ENCODE assay signal across 24 mouse cellular contexts in genomic region chr11:78377549-78378159, GRCm38 (mm10). TPM values are rescaled to one million over a fixed set of nuclear protein-coding genes. Genes with fewer than 3 reads are reported as not detected.
DNase-seq lines count a peak whose midpoint lies in the region; ATAC-seq and TF ChIP-seq lines count a peak whose summit lies in the region.
"Had no signal": no experiment of that assay in that cellular context is flagged by ENCODE, and none has a peak within 500 bp of the region (broad histone marks: within the 10 kb centered on the region; RNA-seq: fewer than 3 reads in every experiment).

No protein-coding gene starts in this region.

- no peak for TF ChIP-seq CTCF in kidney, adult 2 months (conservative IDR thresholded peaks at IDR 0.05; ENCODE audit: insufficient read depth, insufficient read length, low read depth, low read length)

- H3K4me2 ChIP-seq in kidney, embryonic 15.5 days: no peak overlapping the region
- no peak overlapping the region for H3K4me2 ChIP-seq in limb, embryonic 12.5 days
- no peak overlapping the region for H3K4me2 ChIP-seq in hindbrain, embryonic 13.5 days
- H3K4me2 ChIP-seq: heart, embryonic 15.5 days; midbrain, embryonic 15.5 days had no signal

- no peak for DNase-seq in kidney, adult 2 months
- DNase-seq in urinary bladder, postnatal 14 days (ENCODE audit: low spot score): peak; percentile 60
- DNase-seq in urinary bladder, postnatal 10 days (ENCODE audit: low spot score): no peak
- DNase-seq: adrenal gland, postnatal 25 days; B cell, adult 2 months; cerebellum, adult 18-20 months; cerebellum, postnatal 36 days; lung, adult 18-20 months had no signal

- no peak overlapping the region for H3K4me3 ChIP-seq in kidney, embryonic 15.5 days (replicated peaks)
- no peak overlapping the region for H3K4me3 ChIP-seq in kidney, adult 2 months (ENCODE audit: insufficient read depth, low read depth, low read length)
- H3K4me3 ChIP-seq in limb, embryonic 12.5 days (replicated peaks): no peak overlapping the region
- H3K4me3 ChIP-seq in hindbrain, embryonic 13.5 days: no peak overlapping the region
- H3K4me3 ChIP-seq: heart, embryonic 15.5 days; midbrain, embryonic 15.5 days had no signal

- no peak for TF ChIP-seq POLR2A in kidney, adult 2 months (IDR thresholded peaks at IDR 0.05; ENCODE audit: low read depth, low read length)

- H3K27me3 ChIP-seq in kidney, embryonic 15.5 days: no peaks in the 10 kb centered on the region
- H3K27me3 ChIP-seq in kidney, adult 2 months (replicated peaks; ENCODE audit: control insufficient read depth, insufficient read depth, low read length): no peaks in the 10 kb centered on the region
- H3K27me3 ChIP-seq in limb, embryonic 12.5 days: peaks cover 14% of the 10 kb centered on the region
- no peaks in the 10 kb centered on the region for H3K27me3 ChIP-seq in hindbrain, embryonic 13.5 days
- H3K27me3 ChIP-seq: midbrain, embryonic 15.5 days had no signal

- no peaks in the 10 kb centered on the region for H3K36me3 ChIP-seq in kidney, embryonic 15.5 days
- H3K36me3 ChIP-seq in kidney, adult 2 months (ENCODE audit: control insufficient read depth, insufficient read depth, low read length): no peaks in the 10 kb centered on the region
- no peaks in the 10 kb centered on the region for H3K36me3 ChIP-seq in limb, embryonic 12.5 days
- no peaks in the 10 kb centered on the region for H3K36me3 ChIP-seq in hindbrain, embryonic 13.5 days
- H3K36me3 ChIP-seq: heart, embryonic 15.5 days; midbrain, embryonic 15.5 days had no signal

- no peaks in the 10 kb centered on the region for H3K9me3 ChIP-seq in kidney, embryonic 15.5 days (replicated peaks)
- no peaks in the 10 kb centered on the region for H3K9me3 ChIP-seq in limb, embryonic 12.5 days
- no peaks in the 10 kb centered on the region for H3K9me3 ChIP-seq in hindbrain, embryonic 13.5 days
- H3K9me3 ChIP-seq: heart, embryonic 15.5 days; midbrain, embryonic 15.5 days had no signal

- 9% methylated on average over 12 of the region's 12 CpGs for WGBS in kidney, embryonic 15.5 days
- WGBS in kidney, adult 2 months: 19% methylated on average over 12 of the region's 12 CpGs
- WGBS in limb, embryonic 12.5 days: 9% methylated on average over 12 of the region's 12 CpGs
- WGBS in hindbrain, embryonic 13.5 days: 48% methylated on average over 10 of the region's 12 CpGs

- H3K9ac ChIP-seq in kidney, embryonic 15.5 days: no peak overlapping the region
- no peak overlapping the region for H3K9ac ChIP-seq in limb, embryonic 12.5 days (replicated peaks)
- H3K9ac ChIP-seq in hindbrain, embryonic 13.5 days: no peak overlapping the region
- H3K9ac ChIP-seq: heart, embryonic 15.5 days; midbrain, embryonic 15.5 days had no signal

- peak; percentile 54 for ATAC-seq in kidney, embryonic 15.5 days (replicated peaks; ENCODE audit: low FRiP score)
- ATAC-seq in limb, embryonic 12.5 days (ENCODE audit: insufficient number of reproducible peaks, insufficient read depth, low FRiP score, low TSS enrichment, low read depth): peak; percentile 48; the same call in 1 of the 2 replicates
- ATAC-seq in granulocyte monocyte progenitor cell, adult 5-6 weeks (replicated peaks; ENCODE audit: poor library complexity, severe bottlenecking): no peak
- no peak for ATAC-seq in hindbrain, embryonic 13.5 days (ENCODE audit: low FRiP score)
- ATAC-seq: forebrain, embryonic 16.5 days; midbrain, embryonic 15.5 days had no signal

- peaks cover 52% of the 10 kb centered on the region for H3K4me1 ChIP-seq in kidney, embryonic 15.5 days
- H3K4me1 ChIP-seq in kidney, adult 2 months (ENCODE audit: control insufficient read depth, insufficient read depth, low read length): no peaks in the 10 kb centered on the region
- peaks cover 38% of the 10 kb centered on the region for H3K4me1 ChIP-seq in limb, embryonic 12.5 days (replicated peaks)
- H3K4me1 ChIP-seq in hindbrain, embryonic 13.5 days (replicated peaks): peaks cover 6% of the 10 kb centered on the region; the same call in 1 of the 2 replicates
- H3K4me1 ChIP-seq: heart, embryonic 15.5 days; midbrain, embryonic 15.5 days had no signal

- H3K27ac ChIP-seq in kidney, embryonic 15.5 days: peak overlapping the region; percentile 59
- no peak overlapping the region for H3K27ac ChIP-seq in kidney, adult 2 months (ENCODE audit: insufficient read depth, low read depth, low read length)
- H3K27ac ChIP-seq in limb, embryonic 12.5 days: no peak overlapping the region
- H3K27ac ChIP-seq in hindbrain, embryonic 13.5 days: no peak overlapping the region
- H3K27ac ChIP-seq: heart, embryonic 15.5 days; midbrain, embryonic 15.5 days had no signal

RNA-seq across cellular contexts. Expression of gene Foxn1, which starts 8.7 kb away (rescaled TPM):
- 0.10 TPM in 1 of 2 replicates, not detected in the other for polyA plus RNA-seq in kidney, embryonic 15.5 days (2015; fragmentation: Nextera tagmentation; extraction: Ambion mirVana)
- polyA plus RNA-seq in kidney, adult 2 months (2012; rRNA removed): 0.03 and 0.05 TPM in 2 replicates
- polyA plus RNA-seq in limb, embryonic 12.5 days (2016; fragmentation: Nextera tagmentation; extraction: Ambion mirVana): not detected in 2 replicates
- not detected in 2 replicates for total RNA-seq in granulocyte monocyte progenitor cell, adult 5-6 weeks (2014; fragmentation: Nextera tagmentation)
- not detected in 2 replicates for total RNA-seq in granulocyte monocyte progenitor cell, adult 5-6 weeks (2017)
- not detected in 2 replicates for polyA plus RNA-seq in hindbrain, embryonic 13.5 days (2015; fragmentation: Nextera tagmentation; extraction: Ambion mirVana)
- total RNA-seq: gastrocnemius, adult 18-20 months; hematopoietic stem cell, adult 5-6 weeks; layer of hippocampus, postnatal 10 days; left cerebral cortex, postnatal 10 days; liver, adult 2 months; megakaryocyte, adult 5-6 weeks; neutrophil, adult 5-6 weeks had no signal
- polyA plus RNA-seq: forebrain, embryonic 16.5 days; gonadal fat pad, adult 2 months; liver, adult 2 months; midbrain, embryonic 15.5 days had no signal

RNA-seq across cellular contexts. Expression of gene Unc119, which starts 34.4 kb away (rescaled TPM):
- polyA plus RNA-seq in kidney, embryonic 15.5 days (2015; fragmentation: Nextera tagmentation; extraction: Ambion mirVana): 40.2 and 44.9 TPM in 2 replicates
- 20.3 and 20.8 TPM in 2 replicates for polyA plus RNA-seq in kidney, adult 2 months (2012; rRNA removed)
- polyA plus RNA-seq in limb, embryonic 12.5 days (2016; fragmentation: Nextera tagmentation; extraction: Ambion mirVana): 94.8 and 96.3 TPM in 2 replicates
- total RNA-seq in granulocyte monocyte progenitor cell, adult 5-6 weeks (2014; fragmentation: Nextera tagmentation): 24.0 and 41.0 TPM in 2 replicates
- total RNA-seq in granulocyte monocyte progenitor cell, adult 5-6 weeks (2017): 11.9 and 18.5 TPM in 2 replicates
- 75.1 and 76.7 TPM in 2 replicates for polyA plus RNA-seq in hindbrain, embryonic 13.5 days (2015; fragmentation: Nextera tagmentation; extraction: Ambion mirVana)

RNA-seq across cellular contexts. Expression of gene Slc13a2, which starts 44.4 kb away (rescaled TPM):
- 1.1 and 1.2 TPM in 2 replicates for polyA plus RNA-seq in kidney, embryonic 15.5 days (2015; fragmentation: Nextera tagmentation; extraction: Ambion mirVana)
- 91.0 and 105 TPM in 2 replicates for polyA plus RNA-seq in kidney, adult 2 months (2012; rRNA removed)
- not detected in 2 replicates for polyA plus RNA-seq in limb, embryonic 12.5 days (2016; fragmentation: Nextera tagmentation; extraction: Ambion mirVana)
- total RNA-seq in granulocyte monocyte progenitor cell, adult 5-6 weeks (2014; fragmentation: Nextera tagmentation): not detected in 2 replicates
- not detected in 2 replicates for total RNA-seq in granulocyte monocyte progenitor cell, adult 5-6 weeks (2017)
- not detected in 2 replicates for polyA plus RNA-seq in hindbrain, embryonic 13.5 days (2015; fragmentation: Nextera tagmentation; extraction: Ambion mirVana)
- total RNA-seq: adrenal gland, postnatal 25 days; gastrocnemius, adult 18-20 months; hematopoietic stem cell, adult 5-6 weeks; layer of hippocampus, postnatal 10 days; left cerebral cortex, postnatal 10 days had no signal
- polyA plus RNA-seq: embryonic facial prominence, embryonic 11.5 days; forebrain, embryonic 16.5 days; heart, embryonic 15.5 days; midbrain, embryonic 15.5 days had no signal

RNA-seq across cellular contexts. Expression of gene Pigs, which starts 49.4 kb away (rescaled TPM):
- 77.5 and 86.2 TPM in 2 replicates for polyA plus RNA-seq in kidney, embryonic 15.5 days (2015; fragmentation: Nextera tagmentation; extraction: Ambion mirVana)
- 69.1 and 79.1 TPM in 2 replicates for polyA plus RNA-seq in kidney, adult 2 months (2012; rRNA removed)
- polyA plus RNA-seq in limb, embryonic 12.5 days (2016; fragmentation: Nextera tagmentation; extraction: Ambion mirVana): 68.8 and 72.5 TPM in 2 replicates
- 47.6 and 51.6 TPM in 2 replicates for total RNA-seq in granulocyte monocyte progenitor cell, adult 5-6 weeks (2014; fragmentation: Nextera tagmentation)
- total RNA-seq in granulocyte monocyte progenitor cell, adult 5-6 weeks (2017): 13.7 and 14.9 TPM in 2 replicates
- polyA plus RNA-seq in hindbrain, embryonic 13.5 days (2015; fragmentation: Nextera tagmentation; extraction: Ambion mirVana): 75.0 and 78.2 TPM in 2 replicates

RNA-seq across cellular contexts. Expression of gene Aldoc, which starts 54.9 kb away (rescaled TPM):
- 6.0 and 6.4 TPM in 2 replicates for polyA plus RNA-seq in kidney, embryonic 15.5 days (2015; fragmentation: Nextera tagmentation; extraction: Ambion mirVana)
- 36.2 and 43.5 TPM in 2 replicates for polyA plus RNA-seq in kidney, adult 2 months (2012; rRNA removed)
- 4.0 and 5.0 TPM in 2 replicates for polyA plus RNA-seq in limb, embryonic 12.5 days (2016; fragmentation: Nextera tagmentation; extraction: Ambion mirVana)
- 0.69 and 2.8 TPM in 2 replicates for total RNA-seq in granulocyte monocyte progenitor cell, adult 5-6 weeks (2014; fragmentation: Nextera tagmentation)
- 0.15 TPM in 1 of 2 replicates, not detected in the other for total RNA-seq in granulocyte monocyte progenitor cell, adult 5-6 weeks (2017)
- 144 and 175 TPM in 2 replicates for polyA plus RNA-seq in hindbrain, embryonic 13.5 days (2015; fragmentation: Nextera tagmentation; extraction: Ambion mirVana)

Comparison
In these comparisons a context has a peak if more than half of its experiments do, and no peak if none do; other contexts are left out.
1. RNA of gene Slc13a2, which starts 44.4 kb away (polyA plus RNA-seq): 91.0 to 105 TPM in kidney, adult 2 months; 1.1 to 1.2 TPM in kidney, embryonic 15.5 days, not detected in hindbrain, embryonic 13.5 days and not detected in limb, embryonic 12.5 days; every median in the first group is over 10 times any median in the second.
2. ATAC-seq: peak in kidney, embryonic 15.5 days (single experiment) and limb, embryonic 12.5 days (single experiment); none in granulocyte monocyte progenitor cell, adult 5-6 weeks (single experiment) and hindbrain, embryonic 13.5 days (single experiment).